Mouse (Mus musculus): ENCODE data around the gene Olfr1145. TPM values are rescaled to one million over a fixed set of nuclear protein-coding genes. Genes with fewer than 3 reads are reported as not detected.

Olfr1145 gene
- not detected in 2 replicates for polyA plus RNA-seq (2014; fragmentation: Nextera tagmentation; extraction: Ambion mirVana)

DNA sequence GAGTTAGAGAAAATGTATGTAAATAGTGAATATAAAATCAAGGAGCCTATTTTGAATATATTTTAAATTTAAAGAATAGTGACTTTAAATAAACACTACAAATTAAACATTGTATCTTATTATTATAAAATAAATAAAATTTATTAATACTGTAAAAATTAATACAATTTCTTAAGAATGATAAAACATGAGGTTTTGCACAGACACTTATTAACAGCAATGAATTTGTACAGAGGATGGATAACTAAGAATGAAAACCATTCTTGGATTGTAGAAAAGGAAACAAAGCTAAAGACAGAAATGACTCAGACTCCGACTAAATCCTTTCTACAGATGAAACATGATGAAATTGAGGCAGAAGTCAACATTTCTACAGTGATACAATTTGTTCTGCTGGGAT lies at the start of gene Olfr1145:
Gene Olfr1145, plus strand, starts transcription at position 301 of the 400 bp plus-strand sequence.
- 78% methylated on average over 1 of the region's 1 CpGs for WGBS
- Histone ChIP-seq H3K27ac (ENCODE audit: low read depth, low read length) (no peak within 1 kb of the TSS), H3K4me1 (ENCODE audit: control insufficient read depth, insufficient read depth, low read length) (no peaks in the 10 kb centered on the region), H3K9ac (ENCODE audit: low read length) (no peak within 1 kb of the TSS), H3K9me3 (replicated peaks; ENCODE audit: control insufficient read depth, low read length) (no peaks in the 10 kb centered on the region), H3K36me3 (ENCODE audit: control insufficient read depth, insufficient read depth, low read length) (no peaks in the 10 kb centered on the region), H3K27me3 (replicated peaks; ENCODE audit: control insufficient read depth, insufficient read depth, low read length) (no peaks in the 10 kb centered on the region), H3K4me2 (ENCODE audit: low read length) (no peak within 1 kb of the TSS), H3K4me3 (ENCODE audit: low read depth, low read length) (no peak within 1 kb of the TSS)
- DNase-seq (ENCODE audit: low spot score) (no peak), ATAC-seq (no peak)

DNA sequence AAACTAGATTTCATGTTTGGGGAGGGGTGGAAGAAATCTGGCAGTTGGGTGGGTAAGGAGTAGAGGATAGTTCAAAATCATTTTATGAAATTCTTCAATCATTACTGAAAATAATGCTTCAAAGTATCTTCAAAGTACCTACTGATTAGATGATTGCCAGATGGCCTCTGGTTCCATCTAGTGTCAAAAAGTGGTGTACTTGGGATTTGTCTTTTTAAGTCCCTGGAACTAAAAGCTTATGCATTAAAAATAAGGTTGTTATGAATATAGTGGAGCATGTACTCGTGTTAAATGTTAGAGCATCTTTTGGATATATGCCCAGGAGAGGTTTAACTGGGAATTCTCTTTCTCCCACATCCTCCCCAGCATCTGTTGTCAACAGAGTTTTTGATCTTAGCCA lies 33.5 kb upstream of the Olfr1145 start:
- no peak for DNase-seq (ENCODE audit: low spot score)
- no peak for ATAC-seq
- no peaks in the 10 kb centered on the region for H3K36me3 ChIP-seq (ENCODE audit: control insufficient read depth, insufficient read depth, low read length)

DNA sequence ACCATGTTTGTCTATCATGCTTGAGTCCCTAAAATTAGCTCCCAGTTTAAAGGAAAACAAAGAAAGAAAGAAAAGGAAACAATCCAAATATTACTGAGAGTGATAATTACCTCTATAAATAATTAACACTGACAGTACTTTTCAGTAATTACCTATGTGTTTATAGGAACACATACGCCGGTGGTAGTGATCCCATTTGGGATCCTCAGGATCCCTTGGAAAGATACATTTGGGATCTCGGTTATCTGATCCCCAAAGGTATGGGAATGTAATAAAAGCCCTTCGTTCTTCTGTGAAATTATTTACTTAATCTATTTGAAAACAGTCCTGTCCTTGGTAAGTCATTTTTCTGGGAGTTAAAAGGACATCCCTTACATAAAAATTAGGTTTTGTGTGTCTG lies 30.4 kb upstream of the Olfr1145 start, which contains the start of gene Olfr152:
Gene Olfr152, plus strand, starts transcription at position 301 of the 400 bp plus-strand sequence.
- H3K27ac ChIP-seq (ENCODE audit: low read depth, low read length): no peak within 1 kb of the TSS
- WGBS: 79% methylated on average over 4 of the region's 4 CpGs
- H3K36me3 ChIP-seq (ENCODE audit: control insufficient read depth, insufficient read depth, low read length): no peaks in the 10 kb centered on the region
- no peak within 1 kb of the TSS for H3K9ac ChIP-seq (ENCODE audit: low read length)
- H3K27me3 ChIP-seq (replicated peaks; ENCODE audit: control insufficient read depth, insufficient read depth, low read length): no peaks in the 10 kb centered on the region
- ATAC-seq (no peak), DNase-seq (ENCODE audit: low spot score) (no peak)
- no peak within 1 kb of the TSS for H3K4me2 ChIP-seq (ENCODE audit: low read length)
- H3K4me1 ChIP-seq (ENCODE audit: control insufficient read depth, insufficient read depth, low read length): no peaks in the 10 kb centered on the region
- H3K9me3 ChIP-seq (replicated peaks; ENCODE audit: control insufficient read depth, low read length): no peaks in the 10 kb centered on the region
- no peak within 1 kb of the TSS for H3K4me3 ChIP-seq (ENCODE audit: low read depth, low read length)

More for the DNA sequence above, 33.5 kb upstream of the Olfr1145 start:
- Histone ChIP-seq H3K4me3 (ENCODE audit: low read depth, low read length) (no peak overlapping the region), H3K27me3 (replicated peaks; ENCODE audit: control insufficient read depth, insufficient read depth, low read length) (no peaks in the 10 kb centered on the region), H3K9ac (ENCODE audit: low read length) (no peak overlapping the region), H3K4me1 (ENCODE audit: control insufficient read depth, insufficient read depth, low read length) (no peaks in the 10 kb centered on the region), H3K9me3 (replicated peaks; ENCODE audit: control insufficient read depth, low read length) (no peaks in the 10 kb centered on the region), H3K27ac (ENCODE audit: low read depth, low read length) (no peak overlapping the region), H3K4me2 (ENCODE audit: low read length) (no peak overlapping the region)
- 55% methylated on average over 1 of the region's 1 CpGs for WGBS

DNA sequence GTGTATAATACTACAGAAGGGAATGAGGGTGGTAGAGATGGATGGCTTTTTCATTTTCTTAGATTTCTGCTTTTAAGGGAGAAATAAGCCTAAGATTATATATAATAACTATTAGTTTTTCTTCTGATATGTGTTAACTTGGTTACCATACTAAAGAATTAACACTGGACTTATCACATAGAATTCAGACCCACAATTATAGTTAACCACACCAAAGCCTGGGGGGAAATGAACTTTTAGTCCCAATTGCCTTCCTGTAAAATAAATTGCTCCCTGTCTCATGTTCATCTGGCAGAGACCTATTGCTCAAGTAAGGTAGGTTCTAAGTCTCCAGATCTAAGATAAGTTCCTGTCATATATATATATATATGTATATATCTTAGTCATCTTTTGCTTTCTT lies 9.3 kb upstream of the Olfr1145 start, which contains the start of gene Olfr1143:
Gene Olfr1143, plus strand, starts transcription at position 301 of the 400 bp plus-strand sequence.
- Histone ChIP-seq H3K9me3 (replicated peaks; ENCODE audit: control insufficient read depth, low read length) (no peaks in the 10 kb centered on the region), H3K27ac (ENCODE audit: low read depth, low read length) (no peak within 1 kb of the TSS), H3K27me3 (replicated peaks; ENCODE audit: control insufficient read depth, insufficient read depth, low read length) (no peaks in the 10 kb centered on the region), H3K4me3 (ENCODE audit: low read depth, low read length) (no peak within 1 kb of the TSS), H3K36me3 (ENCODE audit: control insufficient read depth, insufficient read depth, low read length) (no peaks in the 10 kb centered on the region), H3K4me2 (ENCODE audit: low read length) (no peak within 1 kb of the TSS), H3K9ac (ENCODE audit: low read length) (no peak within 1 kb of the TSS), H3K4me1 (ENCODE audit: control insufficient read depth, insufficient read depth, low read length) (no peaks in the 10 kb centered on the region)
- ATAC-seq: no peak
- no peak for DNase-seq (ENCODE audit: low spot score)

DNA sequence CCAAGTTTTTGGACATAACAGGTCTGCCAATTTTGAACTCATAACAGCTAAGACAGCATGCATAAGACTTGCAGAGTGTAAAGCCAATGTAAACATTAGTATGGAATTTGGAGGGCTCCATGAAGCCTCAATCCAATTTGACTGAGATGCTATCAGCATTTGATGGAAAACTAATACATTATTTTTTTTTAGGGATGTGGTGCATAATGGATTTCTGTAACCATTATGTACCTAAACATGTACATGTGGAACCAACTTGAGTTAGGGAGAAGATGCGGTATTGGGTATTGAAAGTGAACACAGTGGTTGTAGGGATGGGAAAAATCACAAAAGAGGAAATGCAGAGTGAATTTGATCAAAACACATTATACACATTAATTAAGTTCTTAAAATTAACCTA lies 20.6 kb downstream of the Olfr1145 start, which contains the start of gene Olfr1148:
Gene Olfr1148, plus strand, starts transcription at position 301 of the 400 bp plus-strand sequence.
- DNase-seq (ENCODE audit: low spot score): no peak
- no peaks in the 10 kb centered on the region for H3K36me3 ChIP-seq (ENCODE audit: control insufficient read depth, insufficient read depth, low read length)
- H3K4me3 ChIP-seq (ENCODE audit: low read depth, low read length): no peak within 1 kb of the TSS
- H3K4me2 ChIP-seq (ENCODE audit: low read length): no peak within 1 kb of the TSS
- no peak for ATAC-seq
- H3K9ac ChIP-seq (ENCODE audit: low read length): no peak within 1 kb of the TSS
- H3K9me3 ChIP-seq (replicated peaks; ENCODE audit: control insufficient read depth, low read length): no peaks in the 10 kb centered on the region
- WGBS: 92% methylated on average over 1 of the region's 1 CpGs
- H3K27me3 ChIP-seq (replicated peaks; ENCODE audit: control insufficient read depth, insufficient read depth, low read length): no peaks in the 10 kb centered on the region
- no peak within 1 kb of the TSS for H3K27ac ChIP-seq (ENCODE audit: low read depth, low read length)
- H3K4me1 ChIP-seq (ENCODE audit: control insufficient read depth, insufficient read depth, low read length): no peaks in the 10 kb centered on the region

DNA sequence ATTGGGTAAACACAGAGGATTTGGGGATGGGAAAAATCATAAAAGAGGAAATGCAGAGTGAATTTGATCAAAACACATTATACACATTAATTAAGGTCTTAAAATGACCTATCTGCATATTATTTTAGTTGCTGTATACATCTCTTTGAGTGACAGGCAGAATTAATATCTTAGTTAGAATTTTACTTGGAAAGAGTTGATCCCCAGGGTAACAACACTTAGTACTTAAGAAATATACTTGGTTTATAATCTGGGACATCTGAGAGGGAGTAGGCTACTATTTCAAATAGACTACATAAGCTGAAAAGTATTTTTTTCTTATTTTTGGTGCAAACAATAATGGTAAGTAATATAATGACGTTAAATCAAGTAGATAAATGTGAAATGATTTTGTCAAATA lies 34.1 kb downstream of the Olfr1145 start, which contains the start of gene Olfr1150-ps1:
Gene Olfr1150-ps1, plus strand, starts transcription at position 301 of the 400 bp plus-strand sequence.
- DNase-seq (ENCODE audit: low spot score): no peak
- 70% methylated on average over 1 of the region's 1 CpGs for WGBS
- no peak within 1 kb of the TSS for H3K4me2 ChIP-seq (ENCODE audit: low read length)
- no peak within 1 kb of the TSS for H3K4me3 ChIP-seq (ENCODE audit: low read depth, low read length)
- H3K36me3 ChIP-seq (ENCODE audit: control insufficient read depth, insufficient read depth, low read length): no peaks in the 10 kb centered on the region
- no peaks in the 10 kb centered on the region for H3K9me3 ChIP-seq (replicated peaks; ENCODE audit: control insufficient read depth, low read length)
- ATAC-seq: no peak
- no peak within 1 kb of the TSS for H3K27ac ChIP-seq (ENCODE audit: low read depth, low read length)
- no peak within 1 kb of the TSS for H3K9ac ChIP-seq (ENCODE audit: low read length)
- H3K27me3 ChIP-seq (replicated peaks; ENCODE audit: control insufficient read depth, insufficient read depth, low read length): no peaks in the 10 kb centered on the region
- no peaks in the 10 kb centered on the region for H3K4me1 ChIP-seq (ENCODE audit: control insufficient read depth, insufficient read depth, low read length)

DNA sequence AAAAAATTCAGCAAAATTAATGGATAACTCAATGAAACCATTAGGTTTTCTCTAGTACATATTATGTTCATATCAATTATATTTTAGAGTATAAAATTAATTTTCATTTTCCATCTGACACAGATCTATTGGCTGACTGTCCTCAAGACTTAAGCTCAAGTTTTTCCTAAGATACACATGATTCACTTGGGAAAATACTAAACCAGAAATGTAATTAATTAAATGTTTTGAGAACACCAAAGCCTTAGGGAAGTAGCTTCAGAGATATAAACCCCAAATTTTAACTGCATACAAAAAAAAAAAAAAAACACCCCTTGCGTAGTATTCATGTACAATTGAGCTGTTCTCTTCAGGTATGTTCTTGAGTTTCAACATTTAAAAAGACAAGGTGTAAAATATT lies 45.9 kb downstream of the Olfr1145 start, which contains the start of gene Olfr1151:
Gene Olfr1151, plus strand, starts transcription at position 301 of the 400 bp plus-strand sequence.
- no peak within 1 kb of the TSS for H3K27ac ChIP-seq (ENCODE audit: low read depth, low read length)
- no peak within 1 kb of the TSS for H3K4me2 ChIP-seq (ENCODE audit: low read length)
- no peaks in the 10 kb centered on the region for H3K4me1 ChIP-seq (ENCODE audit: control insufficient read depth, insufficient read depth, low read length)
- no peak within 1 kb of the TSS for H3K4me3 ChIP-seq (ENCODE audit: low read depth, low read length)
- no peaks in the 10 kb centered on the region for H3K36me3 ChIP-seq (ENCODE audit: control insufficient read depth, insufficient read depth, low read length)
- WGBS: 81% methylated on average over 1 of the region's 1 CpGs
- no peaks in the 10 kb centered on the region for H3K9me3 ChIP-seq (replicated peaks; ENCODE audit: control insufficient read depth, low read length)
- no peak within 1 kb of the TSS for H3K9ac ChIP-seq (ENCODE audit: low read length)
- DNase-seq (ENCODE audit: low spot score) (no peak), ATAC-seq (no peak)
- no peaks in the 10 kb centered on the region for H3K27me3 ChIP-seq (replicated peaks; ENCODE audit: control insufficient read depth, insufficient read depth, low read length)

Other genes with a start within 250 kb of the Olfr1145 start
- not detected in 2 replicates for gene Olfr1129, start 235.9 kb upstream of the Olfr1145 start, polyA plus RNA-seq (2014; fragmentation: Nextera tagmentation; extraction: Ambion mirVana)
- not detected in 2 replicates for gene Olfr1130, start 203.6 kb upstream of the Olfr1145 start, polyA plus RNA-seq (2014; fragmentation: Nextera tagmentation; extraction: Ambion mirVana)
- not detected in 2 replicates for gene Olfr1131, start 182.7 kb upstream of the Olfr1145 start, polyA plus RNA-seq (2014; fragmentation: Nextera tagmentation; extraction: Ambion mirVana)
- gene Olfr1132, start 172.3 kb upstream of the Olfr1145 start, polyA plus RNA-seq (2014; fragmentation: Nextera tagmentation; extraction: Ambion mirVana): not detected in 2 replicates
- not detected in 2 replicates for gene Olfr1133, start 162.4 kb upstream of the Olfr1145 start, polyA plus RNA-seq (2014; fragmentation: Nextera tagmentation; extraction: Ambion mirVana)
- not detected in 2 replicates for gene Olfr1134, start 151.4 kb upstream of the Olfr1145 start, polyA plus RNA-seq (2014; fragmentation: Nextera tagmentation; extraction: Ambion mirVana)
- not detected in 2 replicates for gene Olfr1135, start 136.2 kb upstream of the Olfr1145 start, polyA plus RNA-seq (2014; fragmentation: Nextera tagmentation; extraction: Ambion mirVana)
- gene Olfr1136, start 115.9 kb upstream of the Olfr1145 start, polyA plus RNA-seq (2014; fragmentation: Nextera tagmentation; extraction: Ambion mirVana): not detected in 2 replicates
- not detected in 2 replicates for gene Olfr1137, start 96.6 kb upstream of the Olfr1145 start, polyA plus RNA-seq (2014; fragmentation: Nextera tagmentation; extraction: Ambion mirVana)
- not detected in 2 replicates for gene Olfr1138, start 69.8 kb upstream of the Olfr1145 start, polyA plus RNA-seq (2014; fragmentation: Nextera tagmentation; extraction: Ambion mirVana)
- not detected in 2 replicates for gene Olfr1140, start 66.1 kb upstream of the Olfr1145 start, polyA plus RNA-seq (2014; fragmentation: Nextera tagmentation; extraction: Ambion mirVana)
- not detected in 2 replicates for gene Olfr1141, start 55.8 kb upstream of the Olfr1145 start, polyA plus RNA-seq (2014; fragmentation: Nextera tagmentation; extraction: Ambion mirVana)
- gene Olfr152, start 30.3 kb upstream of the Olfr1145 start, polyA plus RNA-seq (2014; fragmentation: Nextera tagmentation; extraction: Ambion mirVana): not detected in 2 replicates
- not detected in 2 replicates for gene Olfr1143, start 9.2 kb upstream of the Olfr1145 start, polyA plus RNA-seq (2014; fragmentation: Nextera tagmentation; extraction: Ambion mirVana)
- not detected in 2 replicates for gene Olfr1148, start 20.7 kb downstream of the Olfr1145 start, polyA plus RNA-seq (2014; fragmentation: Nextera tagmentation; extraction: Ambion mirVana)
- not detected in 2 replicates for gene Olfr1150-ps1, start 34.2 kb downstream of the Olfr1145 start, polyA plus RNA-seq (2014; fragmentation: Nextera tagmentation; extraction: Ambion mirVana)
- gene Olfr1151, start 46.0 kb downstream of the Olfr1145 start, polyA plus RNA-seq (2014; fragmentation: Nextera tagmentation; extraction: Ambion mirVana): not detected in 2 replicates
- not detected in 2 replicates for gene Olfr1152, start 56.7 kb downstream of the Olfr1145 start, polyA plus RNA-seq (2014; fragmentation: Nextera tagmentation; extraction: Ambion mirVana)
- gene Olfr1153, start 85.1 kb downstream of the Olfr1145 start, polyA plus RNA-seq (2014; fragmentation: Nextera tagmentation; extraction: Ambion mirVana): not detected in 2 replicates
- not detected in 2 replicates for gene Olfr1154, start 95.3 kb downstream of the Olfr1145 start, polyA plus RNA-seq (2014; fragmentation: Nextera tagmentation; extraction: Ambion mirVana)
- gene Olfr1155, start 135.3 kb downstream of the Olfr1145 start, polyA plus RNA-seq (2014; fragmentation: Nextera tagmentation; extraction: Ambion mirVana): not detected in 2 replicates
- not detected in 2 replicates for gene Olfr1156, start 143.3 kb downstream of the Olfr1145 start, polyA plus RNA-seq (2014; fragmentation: Nextera tagmentation; extraction: Ambion mirVana)
- gene Olfr1157, start 158.5 kb downstream of the Olfr1145 start, polyA plus RNA-seq (2014; fragmentation: Nextera tagmentation; extraction: Ambion mirVana): not detected in 2 replicates
- gene Olfr74, start 164.8 kb downstream of the Olfr1145 start, polyA plus RNA-seq (2014; fragmentation: Nextera tagmentation; extraction: Ambion mirVana): not detected in 2 replicates
- gene Olfr1158, start 180.3 kb downstream of the Olfr1145 start, polyA plus RNA-seq (2014; fragmentation: Nextera tagmentation; extraction: Ambion mirVana): not detected in 2 replicates
- not detected in 2 replicates for gene Olfr1160, start 198.4 kb downstream of the Olfr1145 start, polyA plus RNA-seq (2014; fragmentation: Nextera tagmentation; extraction: Ambion mirVana)
- gene Olfr1161, start 213.0 kb downstream of the Olfr1145 start, polyA plus RNA-seq (2014; fragmentation: Nextera tagmentation; extraction: Ambion mirVana): not detected in 2 replicates
- not detected in 2 replicates for gene Olfr73, start 227.9 kb downstream of the Olfr1145 start, polyA plus RNA-seq (2014; fragmentation: Nextera tagmentation; extraction: Ambion mirVana)
- gene Olfr1162, start 241.3 kb downstream of the Olfr1145 start, polyA plus RNA-seq (2014; fragmentation: Nextera tagmentation; extraction: Ambion mirVana): not detected in 2 replicates